Mouse (Mus musculus): ENCODE data around the gene Agap2. TPM values are rescaled to one million over a fixed set of nuclear protein-coding genes. Genes with fewer than 3 reads are reported as not detected.

Gene Agap2
- polyA plus RNA-seq, 1 experiment, result 15.6 TPM

- 92% methylated on average over 10 of the region's 10 CpGs for WGBS
- H3K27ac ChIP-seq (ENCODE audit: insufficient read depth, low read depth, low read length), result no peak overlapping the region
- H3K27me3 ChIP-seq (ENCODE audit: control insufficient read depth, insufficient read depth, low read length), result no peaks in the 10 kb centered on the region
- peaks cover 33% of the 10 kb centered on the region for H3K36me3 ChIP-seq (ENCODE audit: control insufficient read depth, insufficient read depth, low read length)
- H3K4me3 ChIP-seq (ENCODE audit: low read depth, low read length), result no peak overlapping the region
- no peak for TF ChIP-seq POLR2A (IDR thresholded peaks at IDR 0.05; ENCODE audit: low read depth, low read length)
- TF ChIP-seq CTCF (IDR thresholded peaks at IDR 0.05; ENCODE audit: extremely low read depth, insufficient read length, insufficient replicate concordance, low read depth, low read length), result no peak
- peaks cover 3% of the 10 kb centered on the region for H3K4me1 ChIP-seq (ENCODE audit: control insufficient read depth, insufficient read depth, insufficient read length, low read length)
Observed at GRCm38 (mm10) chr10:127119229-127119628, 44.1 kb downstream of the Agap2 start.

GRCm38 (mm10) chr10:127120301-127121065 is 45.4 kb downstream of the Agap2 start:
- WGBS, result 2% methylated on average over 34 of the region's 34 CpGs
- peaks cover 30% of the 10 kb centered on the region for H3K36me3 ChIP-seq (ENCODE audit: control insufficient read depth, insufficient read depth, low read length)

DNA sequence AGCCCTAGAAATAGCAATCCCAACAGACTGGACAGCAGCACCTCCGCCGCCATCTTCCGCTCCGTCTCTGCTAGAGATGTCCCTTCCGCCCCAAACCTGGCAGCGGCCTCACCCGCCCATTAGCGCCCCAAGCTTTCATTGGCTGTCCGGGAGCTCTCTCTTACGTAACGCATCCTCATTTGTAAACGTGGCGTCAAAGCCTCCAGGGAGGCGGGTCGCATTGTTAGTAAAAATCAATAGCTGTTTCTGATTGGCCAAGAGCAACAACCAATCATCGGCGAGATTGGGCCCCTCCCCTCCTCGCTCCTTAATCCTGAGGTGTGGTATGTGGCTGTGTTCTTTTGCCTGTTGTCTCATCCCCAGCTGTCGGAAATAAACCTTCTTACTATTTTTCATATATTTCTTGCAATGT is 46.0 kb downstream of the Agap2 start, which contains the start of gene Os9:
Os9 (minus strand) TSS at position 66 of the 412 bp plus-strand sequence.
- WGBS, result 0% methylated on average over 19 of the region's 19 CpGs
- TF ChIP-seq CTCF (IDR thresholded peaks at IDR 0.05; ENCODE audit: extremely low read depth, insufficient read length, insufficient replicate concordance, low read depth, low read length) (no peak), POLR2A (IDR thresholded peaks at IDR 0.05; ENCODE audit: low read depth, low read length) (peak; percentile 79)
- 0 out of 2 replicates have a peak within 1 kb of the TSS, but pooled peaks have one; percentile 13 for H3K27ac ChIP-seq (ENCODE audit: insufficient read depth, low read depth, low read length)

More at GRCm38 (mm10) chr10:127120301-127121065, 45.4 kb downstream of the Agap2 start:
- no peaks in the 10 kb centered on the region for H3K27me3 ChIP-seq (ENCODE audit: control insufficient read depth, insufficient read depth, low read length)
- H3K4me3 ChIP-seq (ENCODE audit: low read depth, low read length), result peak overlapping the region; percentile 97
- H3K27ac ChIP-seq (ENCODE audit: insufficient read depth, low read depth, low read length), result 0 out of 2 replicates have a peak overlapping the region, but pooled peaks have one; percentile 13
- H3K4me1 ChIP-seq (ENCODE audit: control insufficient read depth, insufficient read depth, insufficient read length, low read length), result peaks cover 3% of the 10 kb centered on the region
- TF ChIP-seq POLR2A (IDR thresholded peaks at IDR 0.05; ENCODE audit: low read depth, low read length), result no peak
- TF ChIP-seq CTCF (IDR thresholded peaks at IDR 0.05; ENCODE audit: extremely low read depth, insufficient read length, insufficient replicate concordance, low read depth, low read length), result no peak

GRCm38 (mm10) chr10:127122018-127122417 is 46.9 kb downstream of the Agap2 start:
- Histone ChIP-seq H3K4me3 (ENCODE audit: low read depth, low read length) (no peak overlapping the region), H3K4me1 (ENCODE audit: control insufficient read depth, insufficient read depth, insufficient read length, low read length) (peaks cover 11% of the 10 kb centered on the region), H3K36me3 (ENCODE audit: control insufficient read depth, insufficient read depth, low read length) (peaks cover 20% of the 10 kb centered on the region), H3K27ac (ENCODE audit: insufficient read depth, low read depth, low read length) (no peak overlapping the region), H3K27me3 (ENCODE audit: control insufficient read depth, insufficient read depth, low read length) (no peaks in the 10 kb centered on the region)
- TF ChIP-seq POLR2A (IDR thresholded peaks at IDR 0.05; ENCODE audit: low read depth, low read length), result no peak
- TF ChIP-seq CTCF (IDR thresholded peaks at IDR 0.05; ENCODE audit: extremely low read depth, insufficient read length, insufficient replicate concordance, low read depth, low read length), result no peak
- WGBS, result 82% methylated on average over 3 of the region's 3 CpGs

More for the DNA sequence above, 46.0 kb downstream of the Agap2 start, which contains the start of gene Os9:
- Histone ChIP-seq H3K27me3 (ENCODE audit: control insufficient read depth, insufficient read depth, low read length) (no peaks in the 10 kb centered on the region), H3K4me3 (ENCODE audit: low read depth, low read length) (peak within 1 kb of the TSS; percentile 97), H3K36me3 (ENCODE audit: control insufficient read depth, insufficient read depth, low read length) (peaks cover 26% of the 10 kb centered on the region), H3K4me1 (ENCODE audit: control insufficient read depth, insufficient read depth, insufficient read length, low read length) (peaks cover 6% of the 10 kb centered on the region)

GRCm38 (mm10) chr10:127122784-127123435 is 47.8 kb downstream of the Agap2 start:
- Histone ChIP-seq H3K4me1 (ENCODE audit: control insufficient read depth, insufficient read depth, insufficient read length, low read length) (peaks cover 12% of the 10 kb centered on the region), H3K27ac (ENCODE audit: insufficient read depth, low read depth, low read length) (peak overlapping the region; percentile 65), H3K27me3 (ENCODE audit: control insufficient read depth, insufficient read depth, low read length) (no peaks in the 10 kb centered on the region), H3K4me3 (ENCODE audit: low read depth, low read length) (peak overlapping the region; percentile 15; the same call in 1 of the 2 replicates), H3K36me3 (ENCODE audit: control insufficient read depth, insufficient read depth, low read length) (peaks cover 14% of the 10 kb centered on the region)
- no peak for TF ChIP-seq CTCF (IDR thresholded peaks at IDR 0.05; ENCODE audit: extremely low read depth, insufficient read length, insufficient replicate concordance, low read depth, low read length)
- peak; percentile 82; the same call in 1 of the 2 replicates for TF ChIP-seq POLR2A (IDR thresholded peaks at IDR 0.05; ENCODE audit: low read depth, low read length)
- 11% methylated on average over 13 of the region's 13 CpGs for WGBS

- 15% methylated on average over 4 of the region's 4 CpGs for WGBS
- Histone ChIP-seq H3K27me3 (ENCODE audit: control insufficient read depth, insufficient read depth, low read length) (no peaks in the 10 kb centered on the region), H3K27ac (ENCODE audit: insufficient read depth, low read depth, low read length) (peak overlapping the region; percentile 65; the same call in 1 of the 2 replicates), H3K36me3 (ENCODE audit: control insufficient read depth, insufficient read depth, low read length) (peaks cover 12% of the 10 kb centered on the region), H3K4me3 (ENCODE audit: low read depth, low read length) (peak overlapping the region; percentile 15; the same call in 1 of the 2 replicates), H3K4me1 (ENCODE audit: control insufficient read depth, insufficient read depth, insufficient read length, low read length) (peaks cover 12% of the 10 kb centered on the region)
- TF ChIP-seq CTCF (IDR thresholded peaks at IDR 0.05; ENCODE audit: extremely low read depth, insufficient read length, insufficient replicate concordance, low read depth, low read length) (peak; percentile 50; the same call in 1 of the 2 replicates), POLR2A (IDR thresholded peaks at IDR 0.05; ENCODE audit: low read depth, low read length) (no peak)
Observed at GRCm38 (mm10) chr10:127123436-127123805, 48.3 kb downstream of the Agap2 start.
